Mouse (Mus musculus) gastrocnemius, postnatal 25 days (tissue): ENCODE data around the gene Pafah1b1. TPM values are rescaled to one million over a fixed set of nuclear protein-coding genes. Genes with fewer than 3 reads are reported as not detected.

Experiments
- DNase-seq: peaks from one replicate; pipeline ENCODE4 v3.0.0; 2022
- total RNA-seq, 2 experiments: library from RNA; stranded (reverse); gene quantifications; 1 replicate in 1 of 2; 2 replicates in 1 of 2; pipeline ENCODE4 v1.2.3; 2021

The Pafah1b1 gene
- total RNA-seq, 2 experiments from 2014 or later = 96.4 to 101 TPM

DNA sequence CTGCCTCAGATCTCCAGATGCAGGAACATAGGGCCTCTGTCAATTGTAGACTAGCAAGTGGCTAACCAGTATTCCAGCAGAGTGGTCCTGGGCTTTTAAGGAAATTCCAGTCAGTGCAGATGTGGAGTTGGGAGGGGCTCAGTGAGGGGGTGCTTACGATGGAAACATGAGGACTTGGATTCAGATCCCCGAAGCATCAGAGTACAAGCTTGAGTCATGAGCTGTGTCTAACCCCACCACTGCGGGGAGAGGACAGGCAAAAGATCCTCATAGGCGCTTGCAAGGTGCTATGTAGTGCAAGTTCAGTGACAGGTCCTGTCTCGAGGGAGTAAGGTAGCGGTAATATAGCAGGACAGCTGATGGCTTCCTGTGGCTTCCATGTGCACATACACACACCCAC, 62.2 kb downstream of the Pafah1b1 start:
- DNase-seq = no peak

DNA sequence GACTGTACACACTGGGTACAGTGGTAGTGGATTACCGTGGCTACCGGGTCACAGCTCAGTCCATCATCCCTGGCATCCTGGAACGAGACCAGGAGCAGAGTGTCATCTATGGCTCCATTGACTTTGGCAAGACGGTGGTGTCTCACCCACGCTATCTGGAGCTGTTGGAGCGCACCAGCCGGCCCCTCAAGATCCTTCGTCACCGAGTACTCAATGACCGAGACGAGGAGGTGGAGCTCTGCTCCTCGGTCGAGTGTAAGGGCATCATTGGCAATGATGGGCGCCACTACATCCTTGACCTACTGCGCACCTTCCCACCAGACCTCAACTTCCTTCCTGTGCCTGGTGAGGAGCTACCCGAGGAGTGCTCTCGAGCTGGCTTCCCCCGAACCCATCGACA, 62.8 kb downstream of the Pafah1b1 start:
- no peak for DNase-seq

- DNase-seq = no peak
Observed at GRCm38 (mm10) chr11:74660336-74660735, 64.1 kb downstream of the Pafah1b1 start.

DNA sequence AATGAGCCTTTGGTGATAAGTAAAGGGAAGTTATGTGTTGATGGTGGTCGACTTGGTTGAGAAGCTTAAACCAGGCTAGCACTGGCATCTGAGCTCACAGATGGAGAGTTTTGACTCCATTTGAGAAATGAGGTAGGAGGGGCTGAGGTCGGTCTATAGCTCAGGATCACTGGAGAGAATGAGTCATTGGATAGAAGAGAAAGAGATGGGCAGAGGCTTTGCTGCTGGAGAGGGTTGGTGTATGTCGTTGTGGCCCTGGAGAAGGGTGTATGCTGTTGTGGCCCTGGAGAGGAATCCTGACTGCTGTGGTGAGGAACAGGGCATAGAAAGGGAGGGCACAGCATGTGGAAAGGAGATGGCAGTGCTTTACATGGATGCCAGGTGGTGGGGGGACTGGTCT, 68.5 kb downstream of the Pafah1b1 start:
- DNase-seq = no peak

DNA sequence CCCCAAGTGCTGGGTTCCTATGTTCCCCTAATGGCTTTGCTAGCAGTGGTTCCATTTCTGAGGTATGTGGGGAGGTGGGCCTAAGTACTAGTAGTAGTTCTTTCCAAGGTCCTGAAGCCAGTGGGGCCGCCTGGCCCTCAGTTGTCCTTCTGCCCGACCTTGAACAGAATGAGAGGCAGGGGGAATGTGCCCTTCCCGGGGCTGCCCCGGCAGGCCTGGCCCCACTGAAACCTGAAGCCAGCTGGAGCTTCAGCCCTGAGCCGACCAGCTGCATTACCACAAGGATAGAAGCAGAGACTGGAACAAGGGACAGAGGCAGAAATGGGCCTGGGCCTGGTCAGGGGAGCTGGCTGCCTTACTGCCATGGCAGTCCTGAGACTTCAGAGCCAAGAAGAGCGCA, 71.1 kb downstream of the Pafah1b1 start:
- peak; percentile 65 for DNase-seq

DNA sequence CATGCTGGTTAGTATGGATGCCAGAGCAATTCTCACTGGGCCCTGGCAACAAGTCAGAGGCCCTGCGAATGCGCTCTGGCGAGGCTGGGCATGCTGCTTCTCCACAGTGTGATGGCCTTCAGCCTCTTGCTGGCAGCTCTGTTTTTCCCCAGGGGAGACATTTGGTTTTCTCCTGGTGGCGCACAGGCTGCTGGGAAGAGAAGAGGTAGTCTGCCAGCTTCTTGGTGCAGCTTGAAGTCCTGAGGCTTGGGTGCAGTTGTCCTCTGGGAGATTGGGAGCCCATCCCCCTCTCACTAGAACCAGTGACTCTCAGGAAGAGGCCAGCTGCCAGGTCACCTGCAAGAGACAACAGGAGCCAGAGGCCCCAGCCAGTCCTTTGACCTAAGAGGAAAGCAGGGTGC, 71.7 kb downstream of the Pafah1b1 start:
- DNase-seq = peak; percentile 51

- no peak for DNase-seq
Observed at GRCm38 (mm10) chr11:74650576-74651100, 73.8 kb downstream of the Pafah1b1 start.

GRCm38 (mm10) chr11:74649647-74650551, 74.6 kb downstream of the Pafah1b1 start:
- no peak for DNase-seq

- peak; percentile 98 for DNase-seq
Observed at GRCm38 (mm10) chr11:74649095-74649646, 75.3 kb downstream of the Pafah1b1 start, which contains the start of gene Cluh. Gene Cluh (plus strand): TSS chr11:74649495.

- DNase-seq = no peak
Observed at GRCm38 (mm10) chr11:74648676-74649075, 75.8 kb downstream of the Pafah1b1 start.

- no peak for DNase-seq
Observed at GRCm38 (mm10) chr11:74647966-74648365, 76.5 kb downstream of the Pafah1b1 start.

DNA sequence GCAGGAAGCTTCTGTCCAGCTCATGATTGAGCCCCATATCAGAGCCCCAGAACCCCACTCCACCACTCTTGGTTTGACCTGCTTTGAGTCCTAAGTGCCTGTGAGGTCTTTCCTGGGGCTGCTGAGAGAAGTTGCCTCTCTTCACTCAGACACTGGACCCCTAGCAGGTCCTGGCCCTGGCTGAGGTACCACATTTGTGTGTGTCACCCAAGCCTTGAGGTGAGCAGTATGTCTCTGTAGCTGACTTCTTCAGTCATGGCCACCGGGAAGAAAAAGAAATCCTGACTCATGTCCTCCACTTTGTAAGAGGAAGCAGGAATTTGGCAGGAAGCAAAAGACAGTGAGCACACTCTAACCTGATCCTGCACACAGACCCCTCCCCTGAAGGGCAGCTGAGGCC, 84.8 kb downstream of the Pafah1b1 start:
- DNase-seq = no peak

GRCm38 (mm10) chr11:74638791-74639411, 85.6 kb downstream of the Pafah1b1 start:
- DNase-seq = no peak

- DNase-seq = peak; percentile 82
Observed at GRCm38 (mm10) chr11:74637971-74638790, 86.3 kb downstream of the Pafah1b1 start.

DNA sequence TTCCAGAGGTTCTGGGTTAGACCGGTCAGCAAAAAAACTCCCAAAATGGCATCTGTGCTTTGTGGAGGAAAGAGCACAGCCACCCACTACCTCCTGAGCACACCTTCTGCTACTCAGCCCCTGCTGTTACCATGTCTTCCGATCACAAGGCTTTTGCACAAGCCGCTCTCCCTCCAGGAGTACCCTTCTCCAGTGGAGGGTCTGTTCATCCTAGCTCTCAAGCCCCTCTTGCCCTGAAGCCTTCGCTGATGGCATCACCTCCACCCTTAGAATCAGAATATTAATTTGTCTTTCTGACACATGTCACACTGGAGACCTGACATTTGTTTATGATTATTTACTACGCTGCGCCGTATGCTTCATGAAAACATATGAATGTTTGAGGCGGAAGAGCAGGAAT, 87.0 kb downstream of the Pafah1b1 start:
- no peak for DNase-seq

DNA sequence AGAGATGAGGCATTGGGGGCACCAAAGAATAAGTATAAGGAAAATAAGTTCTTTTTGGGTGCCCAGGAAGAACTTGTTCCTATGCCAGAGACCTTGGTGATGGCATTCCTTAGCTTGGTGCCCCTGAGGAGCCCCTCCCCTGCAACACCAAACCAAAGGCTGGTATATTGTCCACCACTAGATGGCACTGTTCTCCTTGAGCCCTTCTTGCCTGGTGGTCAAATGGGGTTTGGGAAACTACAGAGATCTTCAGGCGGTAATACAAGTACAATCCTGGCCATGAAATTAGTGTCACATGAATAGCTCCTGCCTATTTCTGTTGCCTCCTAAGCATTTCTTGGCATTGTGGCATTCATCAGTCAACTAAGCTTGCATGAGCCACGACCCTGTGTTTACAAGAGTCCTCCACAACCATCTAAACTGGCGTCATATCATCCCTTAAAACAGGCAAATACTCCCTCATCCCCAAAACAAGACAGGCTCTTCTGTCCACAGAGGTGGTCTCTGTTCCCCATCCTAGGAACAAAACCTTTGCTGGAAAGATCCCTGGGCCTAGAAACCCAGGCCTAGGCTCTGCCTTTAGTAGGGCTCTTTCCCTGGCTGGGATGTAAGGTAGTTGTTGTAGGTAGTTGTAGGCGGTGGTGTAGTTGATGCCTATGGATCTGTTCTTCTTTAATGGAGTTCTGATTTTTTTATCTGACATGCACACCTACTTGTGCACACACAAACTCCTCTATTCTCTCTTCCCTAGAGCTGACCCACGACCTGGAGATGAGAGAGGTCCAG, 89.8 kb downstream of the Pafah1b1 start:
- no peak for DNase-seq

DNA sequence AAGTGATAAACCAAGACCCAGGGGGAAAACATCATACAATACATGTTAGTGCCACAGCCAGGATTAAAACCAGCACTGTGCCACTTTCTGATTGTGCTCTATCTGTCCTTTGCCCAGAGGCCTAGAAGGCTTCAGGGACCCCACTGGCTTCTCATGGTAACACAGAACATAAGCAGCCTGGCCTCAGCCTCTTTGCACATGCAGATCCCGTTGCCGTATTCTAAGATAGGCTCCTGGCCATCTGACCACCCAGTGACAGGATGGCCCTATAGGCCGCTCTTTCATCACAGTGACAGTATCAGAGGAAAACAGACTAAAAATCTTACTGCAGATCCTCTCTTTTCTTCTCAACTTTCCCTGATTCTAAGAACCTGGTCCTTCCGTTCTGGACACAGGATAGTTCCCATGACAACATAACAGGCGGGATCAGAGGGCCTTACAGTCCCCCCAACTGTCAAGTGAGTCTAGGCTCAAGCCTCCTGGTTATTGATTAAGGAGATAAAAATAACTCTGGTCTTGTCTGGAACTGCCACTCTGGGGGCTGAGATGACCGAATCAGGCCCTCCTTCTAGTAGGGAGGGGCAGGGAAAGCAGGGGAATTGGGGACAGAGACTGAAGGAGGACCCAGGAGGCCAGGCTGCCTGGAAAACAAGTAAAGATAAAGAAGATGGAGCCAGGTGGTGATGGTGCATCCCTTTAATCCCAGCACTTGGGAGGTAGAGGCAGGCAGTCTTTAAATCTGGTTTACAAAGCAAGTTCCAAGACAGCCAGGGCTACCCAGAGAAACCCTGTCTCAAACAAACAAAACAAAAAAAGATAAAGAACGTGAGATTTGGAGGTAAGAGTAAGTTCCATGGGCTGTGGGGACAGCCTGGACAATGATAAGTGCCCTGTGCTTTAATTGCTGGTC, 92.3 kb downstream of the Pafah1b1 start:
- no peak for DNase-seq

DNA sequence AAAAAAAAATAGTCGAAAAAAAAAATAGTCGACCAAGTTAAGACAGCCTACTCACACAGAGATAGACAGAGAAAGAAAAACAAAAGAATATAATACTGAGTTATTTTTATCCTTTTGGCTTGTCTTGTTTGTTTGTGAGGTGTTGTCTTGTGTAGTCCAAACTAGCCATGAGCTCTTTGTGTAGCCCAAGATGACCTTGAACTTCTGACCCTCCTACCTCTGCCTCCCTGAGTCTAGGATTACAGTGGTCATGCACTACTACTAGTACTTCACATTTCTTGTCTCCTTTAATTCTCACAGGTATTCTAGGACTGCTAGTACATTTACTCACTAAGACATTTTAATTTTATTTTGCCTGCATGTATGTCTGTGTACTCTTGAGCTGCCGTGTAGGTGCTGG, 97.0 kb downstream of the Pafah1b1 start:
- no peak for DNase-seq

- DNase-seq = no peak
Observed at GRCm38 (mm10) chr11:74625333-74625732, 99.1 kb downstream of the Pafah1b1 start.
